Mouse (Mus musculus) CH12.LX (cell line): ENCODE measurements around the gene N4bp2l1. TPM values are rescaled to one million over a fixed set of nuclear protein-coding genes. Genes with fewer than 3 reads are reported as not detected.

Source experiments
- DNase-seq: peaks from one replicate; pipeline ENCODE4 v3.0.0-alpha.2; 2013; ENCODE audit errors: extremely low read depth
- H3K27ac ChIP-seq: 2 replicates; pipeline ENCODE4 v1.5.1; 2012; ENCODE audit warnings: low read depth, mild to moderate bottlenecking, control low read depth, moderate library complexity; ENCODE audit not compliant: insufficient read depth
- H3K27me3 ChIP-seq: replicated peaks from 2 replicates; pipeline ENCODE3; 2012; ENCODE audit warnings: inconsistent platforms
- H3K36me3 ChIP-seq, 2 experiments: replicated peaks in 1 of 2; 2 replicates each; pipeline versions ENCODE3 to v1.6.1; 2012; ENCODE audit warnings: inconsistent platforms in 1 of 2, low read length in 1 of 2, mild to moderate bottlenecking in 1 of 2, mixed read lengths in 1 of 2, moderate library complexity in 1 of 2; ENCODE audit not compliant: control insufficient read depth in 1 of 2, insufficient read depth in 1 of 2
- H3K4me1 ChIP-seq, 2 experiments: 2 replicates each; pipeline ENCODE4 v1.6.1; 2012; ENCODE audit warnings: inconsistent platforms in 1 of 2, moderate library complexity in 1 of 2; ENCODE audit not compliant: insufficient read depth in 2 of 2, control insufficient read depth in 1 of 2
- H3K4me2 ChIP-seq: 2 replicates; pipeline ENCODE4 v1.6.1; 2012; ENCODE audit warnings: low read depth, mild to moderate bottlenecking, control low read depth; ENCODE audit not compliant: poor library complexity, insufficient read depth, severe bottlenecking
- H3K4me3 ChIP-seq, 3 experiments: fragments of 150-350 bp in 1 of 3; sonication (generic) in 1 of 3; replicated peaks in 1 of 3; 2 replicates each; pipeline versions ENCODE3 to v1.5.1; 2011 to 2012; ENCODE audit warnings: low read depth in 2 of 3, low read length in 2 of 3, mild to moderate bottlenecking in 2 of 3, moderate library complexity in 2 of 3, control low read depth in 1 of 3, improper control_type of control experiment in 1 of 3, inconsistent platforms in 1 of 3, mixed read lengths in 1 of 3; ENCODE audit not compliant: poor library complexity in 1 of 3
- H3K79me2 ChIP-seq: replicated peaks from 2 replicates; pipeline ENCODE4 v1.6.1; 2012; ENCODE audit warnings: mild to moderate bottlenecking, moderate library complexity; ENCODE audit not compliant: control insufficient read depth, poor library complexity, insufficient read depth, severe bottlenecking; ENCODE audit errors: extremely low read depth
- H3K9ac ChIP-seq: 2 replicates; pipeline ENCODE4 v1.6.1; 2012; ENCODE audit warnings: low read depth, mild to moderate bottlenecking, control low read depth, moderate library complexity; ENCODE audit not compliant: insufficient read depth
- H3K9me3 ChIP-seq: replicated peaks from 2 replicates; pipeline ENCODE3; 2012; ENCODE audit warnings: low read length, inconsistent platforms, mixed read lengths
- CHD2 ChIP-seq: IDR thresholded peaks from 2 replicates; pipeline ENCODE4 v1.6.1; 2011; ENCODE audit warnings: low read length, improper control_type of control experiment
- CTCF ChIP-seq, 2 experiments: IDR thresholded peaks in 1 of 2; conservative IDR thresholded peaks in 1 of 2; 2 replicates each; pipeline ENCODE4 v1.5.1; 2011 to 2012; ENCODE audit warnings: low read depth in 2 of 2, low read length in 2 of 2, improper control_type of control experiment in 1 of 2, inconsistent platforms in 1 of 2, mild to moderate bottlenecking in 1 of 2, moderate library complexity in 1 of 2
- EP300 ChIP-seq: IDR thresholded peaks from 2 replicates; pipeline ENCODE4 v1.6.1; 2011; ENCODE audit warnings: low read length, improper control_type of control experiment
- HCFC1 ChIP-seq: IDR thresholded peaks from 2 replicates; pipeline ENCODE4 v1.6.1; 2012; ENCODE audit warnings: low read depth, mild to moderate bottlenecking, inconsistent platforms, low read length, improper control_type of control experiment
- JUN ChIP-seq: IDR thresholded peaks from 2 replicates; pipeline ENCODE4 v1.6.1; 2011; ENCODE audit warnings: low read depth, mild to moderate bottlenecking, low read length, improper control_type of control experiment, moderate library complexity; ENCODE audit not compliant: insufficient read depth
- KAT2A ChIP-seq: IDR thresholded peaks from 2 replicates; pipeline ENCODE4 v1.6.1; 2012; ENCODE audit warnings: low read length, improper control_type of control experiment, inconsistent platforms; ENCODE audit not compliant: insufficient replicate concordance
- MAZ ChIP-seq: IDR thresholded peaks from 2 replicates; pipeline ENCODE4 v1.6.1; 2012; ENCODE audit warnings: low read depth, mild to moderate bottlenecking, inconsistent platforms, low read length, improper control_type of control experiment, moderate library complexity
- MEF2A ChIP-seq: IDR thresholded peaks from 2 replicates; pipeline ENCODE4 v1.6.1; 2014; ENCODE audit warnings: low read depth, mild to moderate bottlenecking, inconsistent platforms, low read length, improper control_type of control experiment, borderline replicate concordance
- MYC ChIP-seq: IDR thresholded peaks from 2 replicates; pipeline ENCODE4 v1.6.1; 2011; ENCODE audit warnings: low read depth, mild to moderate bottlenecking, improper control_type of control experiment, low read length
- NRF1 ChIP-seq: IDR thresholded peaks from 2 replicates; pipeline ENCODE4 v1.6.1; 2014; ENCODE audit warnings: low read depth, mild to moderate bottlenecking, inconsistent platforms, low read length, improper control_type of control experiment, moderate library complexity
- POLR2A ChIP-seq: IDR thresholded peaks from 2 replicates; pipeline ENCODE4 v1.6.1; 2011; ENCODE audit warnings: low read depth, mild to moderate bottlenecking, improper control_type of control experiment, low read length
- POLR2AphosphoS2 ChIP-seq: IDR thresholded peaks from 2 replicates; pipeline ENCODE4 v1.6.1; 2011; ENCODE audit warnings: low read depth, low read length, improper control_type of control experiment
- RCOR1 ChIP-seq: conservative IDR thresholded peaks from 2 replicates; pipeline ENCODE4 v1.6.1; 2012; ENCODE audit warnings: low read depth, mild to moderate bottlenecking, inconsistent platforms, low read length, improper control_type of control experiment
- SIN3A ChIP-seq: IDR thresholded peaks from 2 replicates; pipeline ENCODE4 v1.6.1; 2012; ENCODE audit warnings: low read length, improper control_type of control experiment, inconsistent platforms
- SMC3 ChIP-seq: IDR thresholded peaks from 2 replicates; pipeline ENCODE4 v1.6.1; 2011; ENCODE audit warnings: low read depth, low read length, improper control_type of control experiment
- TBP ChIP-seq: conservative IDR thresholded peaks from 2 replicates; pipeline ENCODE4 v1.6.1; 2011; ENCODE audit warnings: low read depth, low read length, improper control_type of control experiment
- TCF12 ChIP-seq: IDR thresholded peaks from 2 replicates; pipeline ENCODE4 v1.6.1; 2014; ENCODE audit warnings: low read depth, mild to moderate bottlenecking, inconsistent platforms, low read length, improper control_type of control experiment
- UBTF ChIP-seq: IDR thresholded peaks from 2 replicates; pipeline ENCODE4 v1.6.1; 2012; ENCODE audit warnings: low read depth, mild to moderate bottlenecking, inconsistent platforms, low read length, improper control_type of control experiment, moderate library complexity
- USF1 ChIP-seq: IDR thresholded peaks from 2 replicates; pipeline ENCODE4 v1.6.1; 2014; ENCODE audit warnings: low read depth, mild to moderate bottlenecking, inconsistent platforms, low read length, improper control_type of control experiment
- USF2 ChIP-seq: conservative IDR thresholded peaks from 2 replicates; pipeline ENCODE4 v1.6.1; 2011; ENCODE audit warnings: low read depth, low read length, improper control_type of control experiment
- ZKSCAN1 ChIP-seq: IDR thresholded peaks from 2 replicates; pipeline ENCODE4 v1.6.1; 2012; ENCODE audit warnings: low read depth, inconsistent platforms, low read length, improper control_type of control experiment, borderline replicate concordance
- dilution Hi-C: fragments of 300-500 bp; cut with MboI; formaldehyde crosslinking; loops from 2 replicates; pipeline ENCODE4 v1.14.3; 2020; ENCODE audit warnings: low sequenced_read_pairs; ENCODE audit not compliant: extremely low pct_unique_long_range_greater_than_20kb, extremely low pct_ligation_motif_present
- in situ Hi-C: fragments of 300-500 bp; cut with MboI; formaldehyde crosslinking; loops from 3 replicates; pipeline ENCODE4 v1.14.3; 2019; ENCODE audit warnings: low sequenced_read_pairs, low pct_ligation_motif_present, low pct_unique_long_range_greater_than_20kb, mixed read lengths
- polyA plus RNA-seq: library from polyadenylated mRNA; unstranded; fragments of >175 nt; gene quantifications from 2 replicates; pipeline ENCODE4 v1.2.1, GENCODE M21; 2012; ENCODE audit warnings: low read depth; ENCODE audit not compliant: insufficient read length
- total RNA-seq, 2 experiments: library from RNA; depleted of rRNA; stranded (reverse); fragments of 300-350 nt in 1 of 2; fragments of >200 nt in 1 of 2; gene quantifications; 2 replicates each; pipeline ENCODE4 v1.2.3; 2012 to 2014

N4bp2l1 gene
- total and polyA plus RNA-seq, 3 experiments: 9.5 to 18.6 (median 10.2) TPM

DNA sequence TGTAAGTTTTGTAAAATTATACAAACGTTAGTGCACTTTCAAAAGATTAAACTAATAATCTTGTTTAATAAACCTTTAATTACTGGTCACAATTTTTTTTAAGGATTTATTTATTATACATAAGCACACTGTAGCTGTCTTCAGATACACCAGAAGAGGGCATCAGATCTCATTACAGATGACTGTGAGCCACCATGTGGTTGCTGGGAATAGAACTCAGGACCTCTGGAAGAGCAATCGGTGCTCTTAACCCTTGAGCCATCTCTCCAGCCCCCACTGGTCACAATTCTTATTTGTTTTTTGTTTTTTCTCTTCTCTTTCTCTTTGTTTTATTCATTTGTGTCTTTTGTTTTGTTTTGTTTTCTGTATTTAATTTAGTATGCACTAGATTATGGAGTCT, 71.7 kb downstream of the N4bp2l1 start:
- H3K9me3 ChIP-seq: no peaks in the 10 kb centered on the region
- no peaks in the 10 kb centered on the region for H3K27me3 ChIP-seq
- H3K4me1 ChIP-seq: peaks cover 5 to 18% of the 10 kb centered on the region in 2 experiments; a peak in 3 of 4 replicates
- dilution Hi-C loops (no loop called here), in situ Hi-C loops (no loop called here)
- H3K36me3 ChIP-seq: peaks cover 7 to 23% of the 10 kb centered on the region in 2 experiments
- no peaks in the 10 kb centered on the region; the same call in 1 of the 2 replicates for H3K79me2 ChIP-seq
- no peak overlapping the region for H3K4me2 ChIP-seq
- no peak overlapping the region for H3K4me3 ChIP-seq
- no peak overlapping the region for H3K27ac ChIP-seq
- no peak overlapping the region for H3K9ac ChIP-seq
- TF ChIP-seq SMC3 (no peak), SIN3A (no peak), MEF2A (no peak), RCOR1 (no peak), CTCF (conservative IDR thresholded peaks at IDR 0.05 in 1 of 2, IDR thresholded peaks at IDR 0.05 in 1 of 2; ENCODE audit: low read depth in 2 of 2, low read length in 2 of 2) (peak in 1 of 2 experiments; percentile 35; a peak in 1 of 4 replicates), MAZ (no peak), TBP (no peak)
- no peak for DNase-seq

GRCm38 (mm10) chr5:150522867-150523234, 74.1 kb downstream of the N4bp2l1 start:
- Histone ChIP-seq H3K4me3 (peak overlapping the region; percentile 83 to 91 (median 88)), H3K27me3 (no peaks in the 10 kb centered on the region), H3K9me3 (no peaks in the 10 kb centered on the region), H3K79me2 (no peaks in the 10 kb centered on the region; the same call in 1 of the 2 replicates), H3K9ac (peak overlapping the region; percentile 78), H3K4me1 (peaks cover 5 to 18% of the 10 kb centered on the region in 2 experiments; a peak in 3 of 4 replicates), H3K27ac (0 out of 2 replicates have a peak overlapping the region, but pooled peaks have one; percentile 14), H3K4me2 (peak overlapping the region; percentile 93), H3K36me3 (peaks cover 6 to 14% of the 10 kb centered on the region in 2 experiments)
- TF ChIP-seq RCOR1 (no peak), TCF12 (no peak), SIN3A (no peak), UBTF (no peak), USF1 (no peak), TBP (no peak), HCFC1 (no peak), ZKSCAN1 (no peak), MEF2A (no peak), MYC (no peak), KAT2A (no peak), POLR2AphosphoS2 (no peak), CHD2 (no peak), JUN (no peak), EP300 (no peak), SMC3 (no peak), POLR2A (no peak), USF2 (no peak), NRF1 (no peak)
- peak; percentile 23 for DNase-seq
- dilution Hi-C loops: no loop called here
- in situ Hi-C loops: no loop called here
